Mouse (Mus musculus) left cerebral cortex, adult 2 months (tissue): Measurements from ENCODE around the gene Gm4779. TPM values are rescaled to one million over a fixed set of nuclear protein-coding genes. Genes with fewer than 3 reads are reported as not detected.
"Not testable (repeated sequence)": the region's sequence is repeated elsewhere in the genome, so short reads cannot be mapped to it uniquely, and the experiment has no call there.

Source experiments
- DNase-seq, 2 experiments: peaks; one replicate each; pipeline ENCODE4 v3.0.0; 2021 to 2022; ENCODE audit warnings: low spot score in 2 of 2, mixed read lengths in 1 of 2; ENCODE audit errors: extremely low spot score in 1 of 2
- H3K27ac ChIP-seq: fragments of 200-600 bp; 2 replicates; pipeline ENCODE4 v1.8.1; 2022
- H3K4me3 ChIP-seq: fragments of 200-600 bp; 2 replicates; pipeline ENCODE4 v1.8.1; 2022
- CTCF ChIP-seq: fragments of 200-600 bp; IDR thresholded peaks from 2 replicates; pipeline ENCODE4 v1.8.1; 2022; ENCODE audit warnings: antibody characterized with exemption, mild to moderate bottlenecking, moderate library complexity
- intact Hi-C: fragments of 180-260 bp; cut with DNase I; formaldehyde crosslinking; loops from one replicate; pipeline ENCODE4 v1.15.1; 2025
- long read RNA-seq, 2 experiments: library from polyadenylated mRNA; stranded (forward); transcript quantifications; one replicate each; pipeline ENCODE4 v2.0.0; 2021; ENCODE audit warnings: borderline mapping rate in 2 of 2
- total RNA-seq, 2 experiments: library from RNA; stranded (reverse); gene quantifications; 2 replicates each; pipeline ENCODE4 v1.2.3; 2021

The Gm4779 gene
- total RNA-seq: under 1 TPM in 1 of 2 experiments, not detected in 1; 0.30 TPM
- long read RNA-seq, experiment 1: 0 reads
- long read RNA-seq, experiment 2, partial matches to known transcripts: 1 of 1 reads
- long read RNA-seq, experiment 2, other reads (novel, unspliced or antisense): 0 of 1 reads

- Histone ChIP-seq H3K4me3 (no peak within 1 kb of the TSS), H3K27ac (no peak within 1 kb of the TSS)
- no peak for DNase-seq
- intact Hi-C loops: loop anchor here (5.0 kb wide), 2 partner anchors 148 to 273 kb away; no protein-coding TSS in a partner anchor
- TF ChIP-seq CTCF: no peak
Observed at GRCm38 (mm10) chrX:101794342-101794741, at the start of gene Gm4779, which contains the start of gene 8030474K03Rik. Gene Gm4779 (minus strand): TSS chrX:101794423. Gene 8030474K03Rik (plus strand): TSS chrX:101794656.

GRCm38 (mm10) chrX:101819980-101820379 lies 25.8 kb upstream of the Gm4779 start:
- H3K27ac ChIP-seq, intact Hi-C loops, H3K4me3 ChIP-seq, DNase-seq: not testable (repeated sequence)

GRCm38 (mm10) chrX:101819163-101819562 lies 24.9 kb upstream of the Gm4779 start:
- no peak overlapping the region for H3K27ac ChIP-seq
- intact Hi-C loops: no loop called here
- no peak for DNase-seq
- TF ChIP-seq CTCF: peak; percentile 43
- no peak overlapping the region for H3K4me3 ChIP-seq

- H3K27ac ChIP-seq: no peak overlapping the region
- TF ChIP-seq CTCF: no peak
- no peak overlapping the region for H3K4me3 ChIP-seq
- intact Hi-C loops: no loop called here
- DNase-seq: no peak
Observed at GRCm38 (mm10) chrX:101811750-101812149, 17.5 kb upstream of the Gm4779 start.

GRCm38 (mm10) chrX:101805512-101805911 lies 11.3 kb upstream of the Gm4779 start:
- intact Hi-C loops: loop anchor here (2.0 kb wide), 2 partner anchors 137 to 261 kb away; no protein-coding TSS in a partner anchor
- no peak for DNase-seq
- peak; percentile 56 for TF ChIP-seq CTCF
- Histone ChIP-seq H3K4me3 (no peak overlapping the region), H3K27ac (no peak overlapping the region)

GRCm38 (mm10) chrX:101791551-101791950 lies 2.7 kb downstream of the Gm4779 start:
- peak; percentile 73 for TF ChIP-seq CTCF
- no peak overlapping the region for H3K4me3 ChIP-seq
- no peak overlapping the region for H3K27ac ChIP-seq
- intact Hi-C loops: loop anchor here (5.0 kb wide), 2 partner anchors 151 to 276 kb away; no protein-coding TSS in a partner anchor
- DNase-seq: peak; percentile 59 to 64

GRCm38 (mm10) chrX:101772035-101772434 lies 22.2 kb downstream of the Gm4779 start:
- Histone ChIP-seq H3K4me3 (no peak overlapping the region), H3K27ac (no peak overlapping the region)
- peak; percentile 43 to 62 for DNase-seq
- peak; percentile 79 for TF ChIP-seq CTCF
- intact Hi-C loops: loop anchor here (5.0 kb wide), 1 partner anchor 90 kb away; no protein-coding TSS in a partner anchor

- Histone ChIP-seq H3K27ac (no peak overlapping the region), H3K4me3 (no peak overlapping the region)
- intact Hi-C loops: loop anchor here (5.0 kb wide), 1 partner anchor 88 kb away; no protein-coding TSS in a partner anchor
- TF ChIP-seq CTCF: no peak
- no peak for DNase-seq
Observed at GRCm38 (mm10) chrX:101770307-101770706, 23.9 kb downstream of the Gm4779 start.

- intact Hi-C loops: no loop called here
- no peak for TF ChIP-seq CTCF
- DNase-seq: no peak
- Histone ChIP-seq H3K4me3 (no peak overlapping the region), H3K27ac (no peak overlapping the region)
Observed at GRCm38 (mm10) chrX:101769478-101769877, 24.7 kb downstream of the Gm4779 start.

- DNase-seq: no peak
- no peak overlapping the region for H3K27ac ChIP-seq
- no peak overlapping the region for H3K4me3 ChIP-seq
- intact Hi-C loops: no loop called here
- no peak for TF ChIP-seq CTCF
Observed at GRCm38 (mm10) chrX:101767280-101767679, 26.9 kb downstream of the Gm4779 start.

GRCm38 (mm10) chrX:101765111-101765510 lies 29.1 kb downstream of the Gm4779 start:
- H3K4me3 ChIP-seq: no peak overlapping the region
- peak overlapping the region; percentile 36; the same call in 1 of the 2 replicates for H3K27ac ChIP-seq
- intact Hi-C loops: no loop called here
- no peak for TF ChIP-seq CTCF
- DNase-seq: no peak

GRCm38 (mm10) chrX:101764621-101765020 lies 29.6 kb downstream of the Gm4779 start:
- TF ChIP-seq CTCF: no peak
- DNase-seq: no peak
- H3K27ac ChIP-seq: peak overlapping the region; percentile 36; the same call in 1 of the 2 replicates
- intact Hi-C loops: no loop called here
- H3K4me3 ChIP-seq: no peak overlapping the region

- no peak overlapping the region for H3K27ac ChIP-seq
- no peak overlapping the region for H3K4me3 ChIP-seq
- intact Hi-C loops: no loop called here
- no peak for TF ChIP-seq CTCF
- DNase-seq: peak; percentile 40 to 56
Observed at GRCm38 (mm10) chrX:101754478-101754877, 39.7 kb downstream of the Gm4779 start.
